Comparison of ENCODE assay signal across 16 mouse cellular contexts in the genomic region with DNA sequence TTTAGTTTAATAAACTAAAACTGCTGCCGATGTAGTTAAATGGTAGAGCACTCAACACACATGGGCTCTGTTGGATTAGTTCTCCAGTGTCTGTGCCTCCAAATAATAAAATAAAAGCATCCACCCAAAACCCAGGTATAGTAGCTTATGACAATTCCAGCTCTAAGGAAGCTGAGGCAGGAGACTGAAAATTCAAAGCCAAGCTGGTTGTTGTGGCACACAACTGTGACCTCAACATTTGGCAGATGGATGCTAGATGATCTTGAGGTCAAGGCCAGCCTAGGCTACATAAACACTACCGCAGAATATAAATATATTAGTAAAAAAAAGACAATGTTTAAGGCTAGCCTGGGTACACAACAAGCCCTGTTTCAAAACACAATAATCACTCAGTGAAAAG. TPM values are rescaled to one million over a fixed set of nuclear protein-coding genes. Genes with fewer than 3 reads are reported as not detected.
DNase-seq lines count a peak whose midpoint lies in the region; ATAC-seq and TF ChIP-seq lines count a peak whose summit lies in the region.
"Had no signal": no experiment of that assay in that cellular context is flagged by ENCODE, and none has a peak within 500 bp of the region (broad histone marks: within the 10 kb centered on the region; RNA-seq: fewer than 3 reads in every experiment).

No protein-coding gene starts in this region.

- H3K9ac ChIP-seq in forebrain, embryonic 15.5 days (replicated peaks): no peak overlapping the region
- no peak overlapping the region for H3K9ac ChIP-seq in forebrain, embryonic 14.5 days (ENCODE audit: low read length)
- no peak overlapping the region for H3K9ac ChIP-seq in lung, embryonic 14.5 days
- no peak overlapping the region for H3K9ac ChIP-seq in lung, postnatal 0 days (replicated peaks; ENCODE audit: low read depth)
- H3K9ac ChIP-seq: embryonic facial prominence, embryonic 13.5 days; embryonic facial prominence, embryonic 15.5 days; forebrain, embryonic 12.5 days had no signal

- no peak overlapping the region for H3K4me2 ChIP-seq in forebrain, embryonic 15.5 days (replicated peaks)
- no peak overlapping the region for H3K4me2 ChIP-seq in forebrain, embryonic 14.5 days (ENCODE audit: low read length)
- no peak overlapping the region for H3K4me2 ChIP-seq in lung, embryonic 14.5 days
- no peak overlapping the region for H3K4me2 ChIP-seq in lung, postnatal 0 days (replicated peaks; ENCODE audit: low read depth, low read length)
- H3K4me2 ChIP-seq: embryonic facial prominence, embryonic 13.5 days; embryonic facial prominence, embryonic 15.5 days; forebrain, embryonic 12.5 days had no signal

- no peak overlapping the region for H3K4me3 ChIP-seq in forebrain, embryonic 15.5 days
- H3K4me3 ChIP-seq in forebrain, embryonic 14.5 days (ENCODE audit: low read depth, low read length): no peak overlapping the region
- no peak overlapping the region for H3K4me3 ChIP-seq in lung, embryonic 14.5 days (ENCODE audit: low read depth, low read length)
- no peak overlapping the region for H3K4me3 ChIP-seq in lung, postnatal 0 days (ENCODE audit: low read depth, low read length)
- H3K4me3 ChIP-seq: embryonic facial prominence, embryonic 13.5 days; embryonic facial prominence, embryonic 15.5 days; erythroblast, embryonic 14.5 days; forebrain, embryonic 10.5 days; forebrain, embryonic 12.5 days had no signal

- peak; percentile 69 for DNase-seq in cerebellum, adult 9-10 months
- no peak for DNase-seq in cerebellum, postnatal 10 days
- DNase-seq in forebrain, embryonic 14.5 days (ENCODE audit: low spot score): no peak
- DNase-seq in lung, embryonic 14.5 days: peak; percentile 7
- DNase-seq in lung, postnatal 0 days (ENCODE audit: low spot score): no peak
- DNase-seq in embryo, embryonic 10 days (ENCODE audit: low spot score): no peak
- DNase-seq: adrenal gland, adult 2 months; adrenal gland, postnatal 10 days; adrenal gland, postnatal 25 days; embryo, embryonic 11 days had no signal

- H3K4me1 ChIP-seq in forebrain, embryonic 15.5 days: 0 out of 2 replicates have a peak, but pooled peaks cover 3% of the 10 kb centered on the region
- H3K4me1 ChIP-seq in forebrain, embryonic 14.5 days (ENCODE audit: control insufficient read depth, insufficient read depth, low read length): no peaks in the 10 kb centered on the region
- H3K4me1 ChIP-seq in lung, embryonic 14.5 days (ENCODE audit: insufficient read depth): no peaks in the 10 kb centered on the region
- no peaks in the 10 kb centered on the region for H3K4me1 ChIP-seq in lung, postnatal 0 days (ENCODE audit: insufficient read depth, low read depth, low read length)
- H3K4me1 ChIP-seq: embryonic facial prominence, embryonic 13.5 days; embryonic facial prominence, embryonic 15.5 days; forebrain, embryonic 12.5 days had no signal

- no peaks in the 10 kb centered on the region for H3K9me3 ChIP-seq in forebrain, embryonic 15.5 days
- H3K9me3 ChIP-seq in forebrain, embryonic 14.5 days (replicated peaks; ENCODE audit: control insufficient read depth, low read length): no peaks in the 10 kb centered on the region
- no peaks in the 10 kb centered on the region for H3K9me3 ChIP-seq in lung, embryonic 14.5 days (ENCODE audit: low read depth, low read length)
- no peaks in the 10 kb centered on the region for H3K9me3 ChIP-seq in lung, postnatal 0 days (ENCODE audit: low read length)
- H3K9me3 ChIP-seq: embryonic facial prominence, embryonic 13.5 days; embryonic facial prominence, embryonic 15.5 days; forebrain, embryonic 10.5 days; forebrain, embryonic 12.5 days had no signal

- 86% methylated on average over 2 of the region's 2 CpGs for WGBS in forebrain, embryonic 15.5 days
- 95% methylated on average over 2 of the region's 2 CpGs for WGBS in forebrain, embryonic 14.5 days
- 61% methylated on average over 2 of the region's 2 CpGs for WGBS in lung, embryonic 14.5 days
- 73% methylated on average over 2 of the region's 2 CpGs for WGBS in lung, postnatal 0 days

- no peak for TF ChIP-seq EP300 in lung, postnatal 0 days (IDR thresholded peaks at IDR 0.05)

- no peak for ATAC-seq in forebrain, embryonic 15.5 days (replicated peaks)
- no peak for ATAC-seq in forebrain, embryonic 14.5 days
- ATAC-seq in lung, embryonic 14.5 days (ENCODE audit: insufficient read depth): no peak
- no peak for ATAC-seq in lung, postnatal 0 days

- H3K27me3 ChIP-seq in forebrain, embryonic 15.5 days: no peaks in the 10 kb centered on the region
- H3K27me3 ChIP-seq in forebrain, embryonic 14.5 days (replicated peaks; ENCODE audit: control insufficient read depth, insufficient read depth, low read length): no peaks in the 10 kb centered on the region
- H3K27me3 ChIP-seq in lung, embryonic 14.5 days (ENCODE audit: insufficient read depth, low read length): no peaks in the 10 kb centered on the region
- H3K27me3 ChIP-seq in lung, postnatal 0 days (replicated peaks; ENCODE audit: insufficient read depth, low read length): no peaks in the 10 kb centered on the region
- H3K27me3 ChIP-seq: embryonic facial prominence, embryonic 13.5 days; embryonic facial prominence, embryonic 15.5 days; forebrain, embryonic 12.5 days had no signal

- H3K27ac ChIP-seq in forebrain, embryonic 15.5 days (replicated peaks): peak overlapping the region; percentile 25; the same call in 1 of the 2 replicates
- H3K27ac ChIP-seq in forebrain, embryonic 14.5 days (ENCODE audit: low read depth, low read length): no peak overlapping the region
- no peak overlapping the region for H3K27ac ChIP-seq in lung, embryonic 14.5 days (ENCODE audit: low read depth)
- no peak overlapping the region for H3K27ac ChIP-seq in lung, postnatal 0 days (ENCODE audit: low read length)
- H3K27ac ChIP-seq: embryonic facial prominence, embryonic 13.5 days; embryonic facial prominence, embryonic 15.5 days; forebrain, embryonic 10.5 days; forebrain, embryonic 12.5 days had no signal

- H3K36me3 ChIP-seq in forebrain, embryonic 15.5 days: no peaks in the 10 kb centered on the region
- no peaks in the 10 kb centered on the region for H3K36me3 ChIP-seq in forebrain, embryonic 14.5 days (ENCODE audit: control insufficient read depth, insufficient read depth, low read length)
- no peaks in the 10 kb centered on the region for H3K36me3 ChIP-seq in lung, embryonic 14.5 days (ENCODE audit: insufficient read depth)
- no peaks in the 10 kb centered on the region for H3K36me3 ChIP-seq in lung, postnatal 0 days (ENCODE audit: insufficient read depth, low read length)
- H3K36me3 ChIP-seq: forebrain, embryonic 12.5 days had no signal

- TF ChIP-seq CTCF in lung, embryonic 14.5 days (IDR thresholded peaks at IDR 0.05; ENCODE audit: low read depth): no peak
- TF ChIP-seq CTCF in lung, postnatal 0 days (IDR thresholded peaks at IDR 0.05): no peak

RNA-seq across cellular contexts. Expression of a gene that starts 15.4 kb away (rescaled TPM):
- polyA plus RNA-seq in forebrain, embryonic 15.5 days (2015; fragmentation: Nextera tagmentation; extraction: Ambion mirVana): 18.0 and 20.6 TPM in 2 replicates
- polyA plus RNA-seq in forebrain, embryonic 14.5 days (2014; fragmentation: Nextera tagmentation; extraction: Ambion mirVana): 10.7 and 17.4 TPM in 2 replicates
- polyA plus RNA-seq in lung, embryonic 14.5 days (2014; fragmentation: Nextera tagmentation; extraction: Ambion mirVana): 12.5 and 13.5 TPM in 2 replicates
- 3.4 and 4.0 TPM in 2 replicates for polyA plus RNA-seq in lung, postnatal 0 days (2015; fragmentation: Nextera tagmentation; extraction: Ambion mirVana)

RNA-seq across cellular contexts. Expression of a gene that starts 35.1 kb away (rescaled TPM):
- polyA plus RNA-seq in forebrain, embryonic 15.5 days (2015; fragmentation: Nextera tagmentation; extraction: Ambion mirVana): 0.20 and 0.47 TPM in 2 replicates
- 0.28 and 0.30 TPM in 2 replicates for polyA plus RNA-seq in forebrain, embryonic 14.5 days (2014; fragmentation: Nextera tagmentation; extraction: Ambion mirVana)
- 0.16 TPM in 1 of 2 replicates, not detected in the other for polyA plus RNA-seq in lung, embryonic 14.5 days (2014; fragmentation: Nextera tagmentation; extraction: Ambion mirVana)
- polyA plus RNA-seq in lung, postnatal 0 days (2015; fragmentation: Nextera tagmentation; extraction: Ambion mirVana): 0.13 and 0.35 TPM in 2 replicates
- polyA plus RNA-seq: adrenal gland, adult 2 months; erythroblast, embryonic 14.5 days had no signal

RNA-seq across cellular contexts. Expression of a gene that starts 58.4 kb away (rescaled TPM):
- 0.76 and 0.77 TPM in 2 replicates for polyA plus RNA-seq in forebrain, embryonic 15.5 days (2015; fragmentation: Nextera tagmentation; extraction: Ambion mirVana)
- 0.60 and 0.98 TPM in 2 replicates for polyA plus RNA-seq in forebrain, embryonic 14.5 days (2014; fragmentation: Nextera tagmentation; extraction: Ambion mirVana)
- 0.09 and 0.11 TPM in 2 replicates for polyA plus RNA-seq in lung, embryonic 14.5 days (2014; fragmentation: Nextera tagmentation; extraction: Ambion mirVana)
- 0.23 and 0.27 TPM in 2 replicates for polyA plus RNA-seq in lung, postnatal 0 days (2015; fragmentation: Nextera tagmentation; extraction: Ambion mirVana)

Comparison
In these comparisons a context has a peak if more than half of its experiments do, and no peak if none do; other contexts are left out.
1. DNase-seq: peak in cerebellum, adult 9-10 months (single experiment) and lung, embryonic 14.5 days (single experiment); none in cerebellum, postnatal 10 days (0 of 2), forebrain, embryonic 14.5 days (single experiment), lung, postnatal 0 days (single experiment) and embryo, embryonic 10 days (single experiment).